Mouse (Mus musculus): ENCODE measurements around the gene Tacstd2. TPM values are rescaled to one million over a fixed set of nuclear protein-coding genes. Genes with fewer than 3 reads are reported as not detected.
"Not testable (repeated sequence)": the region's sequence is repeated elsewhere in the genome, so short reads cannot be mapped to it uniquely, and the experiment has no call there.

Gene Tacstd2
- total and polyA plus RNA-seq, 2 experiments from 2014 or later, result 3.4 to 6.8 TPM

DNA sequence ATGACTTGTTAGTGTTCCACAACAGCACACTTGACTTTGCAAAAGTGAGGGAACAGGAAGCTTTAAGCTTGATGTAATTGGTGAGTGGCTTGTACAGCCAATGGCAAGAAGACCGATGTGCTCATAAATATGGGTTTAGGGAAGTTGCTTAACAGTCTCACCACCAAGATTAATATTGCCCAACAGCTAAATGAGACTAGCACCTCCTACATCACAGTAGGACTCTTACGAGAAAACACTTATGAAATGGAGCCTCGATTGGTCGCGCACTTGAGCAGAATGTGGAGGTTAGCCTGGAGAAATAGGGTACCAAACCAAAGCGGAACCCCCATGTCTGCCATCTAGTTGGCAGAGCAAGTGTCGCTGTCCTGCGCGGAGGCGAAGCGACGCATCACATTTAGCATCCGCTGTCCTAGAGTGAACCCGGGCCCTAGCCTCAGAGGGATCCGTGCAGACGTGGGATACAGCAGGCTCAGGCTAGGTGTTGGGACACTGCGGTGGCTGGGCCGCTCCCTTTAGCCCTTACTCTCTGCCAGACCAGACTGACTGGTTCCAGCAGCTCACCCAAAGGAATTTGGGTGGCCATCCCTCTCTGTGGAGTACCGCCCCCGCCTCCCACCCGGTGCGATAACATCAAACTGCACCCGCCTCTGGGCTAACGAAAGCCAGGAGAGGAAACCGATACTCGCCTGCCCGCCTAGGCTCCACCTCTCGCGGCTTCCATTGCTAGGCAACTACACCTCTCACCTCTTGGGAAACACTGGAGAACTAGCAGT is 2.7 kb downstream of the Tacstd2 start:
- WGBS, result 6% methylated on average over 27 of the region's 29 CpGs
- no peaks in the 10 kb centered on the region for H3K9me3 ChIP-seq (ENCODE audit: low read length)
- peak overlapping the region; percentile 55 for H3K4me2 ChIP-seq (ENCODE audit: low read depth, low read length, poor library complexity, severe bottlenecking)
- no peaks in the 10 kb centered on the region for H3K36me3 ChIP-seq (ENCODE audit: insufficient read depth, low read length)
- DNase-seq (ENCODE audit: low spot score) (no peak), ATAC-seq (ENCODE audit: low FRiP score) (peak; percentile 25; the same call in 1 of the 2 replicates)
- peak overlapping the region; percentile 28 for H3K4me3 ChIP-seq (ENCODE audit: low read depth, low read length)
- no peak overlapping the region for H3K27ac ChIP-seq (ENCODE audit: low read depth, low read length)
- H3K27me3 ChIP-seq (ENCODE audit: insufficient read depth, low read length), result peaks cover 35% of the 10 kb centered on the region
- peaks cover 7% of the 10 kb centered on the region; the same call in 1 of the 2 replicates for H3K4me1 ChIP-seq (ENCODE audit: insufficient read depth, low read length)
- no peak for TF ChIP-seq CTCF (IDR thresholded peaks at IDR 0.05)
- peak overlapping the region; percentile 39 for H3K9ac ChIP-seq (replicated peaks; ENCODE audit: low read length, poor library complexity, severe bottlenecking)

DNA sequence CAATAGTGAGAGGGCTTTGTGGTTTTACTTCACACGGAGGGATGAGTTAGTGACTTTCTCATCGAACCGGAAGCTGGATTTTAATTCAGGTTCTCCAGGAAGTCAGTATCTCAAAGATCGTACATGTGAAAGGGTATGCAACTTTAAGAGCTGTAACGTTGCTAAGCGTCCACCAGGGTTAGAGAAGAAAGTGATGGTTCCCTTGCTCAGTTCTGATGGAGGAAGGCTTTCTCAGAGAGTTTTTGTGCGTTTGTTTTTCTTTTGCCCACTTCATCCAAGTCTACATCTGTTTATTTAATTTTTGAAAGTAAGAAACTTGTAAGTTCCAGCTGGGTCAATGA is 3.8 kb downstream of the Tacstd2 start:
- Histone ChIP-seq H3K27ac (ENCODE audit: low read depth, low read length) (no peak overlapping the region), H3K4me3 (ENCODE audit: low read depth, low read length) (no peak overlapping the region), H3K27me3 (ENCODE audit: insufficient read depth, low read length) (peaks cover 35% of the 10 kb centered on the region), H3K4me1 (ENCODE audit: insufficient read depth, low read length) (peaks cover 7% of the 10 kb centered on the region; the same call in 1 of the 2 replicates), H3K36me3 (ENCODE audit: insufficient read depth, low read length) (no peaks in the 10 kb centered on the region), H3K9me3 (ENCODE audit: low read length) (no peaks in the 10 kb centered on the region), H3K9ac (replicated peaks; ENCODE audit: low read length, poor library complexity, severe bottlenecking) (no peak overlapping the region), H3K4me2 (ENCODE audit: low read depth, low read length, poor library complexity, severe bottlenecking) (no peak overlapping the region)
- ATAC-seq (ENCODE audit: low FRiP score) (no peak), DNase-seq (ENCODE audit: low spot score) (no peak)
- 0 out of 2 replicates have a peak, but pooled peaks have one; percentile 10 for TF ChIP-seq CTCF (IDR thresholded peaks at IDR 0.05)
- 71% methylated on average over 7 of the region's 7 CpGs for WGBS

DNA sequence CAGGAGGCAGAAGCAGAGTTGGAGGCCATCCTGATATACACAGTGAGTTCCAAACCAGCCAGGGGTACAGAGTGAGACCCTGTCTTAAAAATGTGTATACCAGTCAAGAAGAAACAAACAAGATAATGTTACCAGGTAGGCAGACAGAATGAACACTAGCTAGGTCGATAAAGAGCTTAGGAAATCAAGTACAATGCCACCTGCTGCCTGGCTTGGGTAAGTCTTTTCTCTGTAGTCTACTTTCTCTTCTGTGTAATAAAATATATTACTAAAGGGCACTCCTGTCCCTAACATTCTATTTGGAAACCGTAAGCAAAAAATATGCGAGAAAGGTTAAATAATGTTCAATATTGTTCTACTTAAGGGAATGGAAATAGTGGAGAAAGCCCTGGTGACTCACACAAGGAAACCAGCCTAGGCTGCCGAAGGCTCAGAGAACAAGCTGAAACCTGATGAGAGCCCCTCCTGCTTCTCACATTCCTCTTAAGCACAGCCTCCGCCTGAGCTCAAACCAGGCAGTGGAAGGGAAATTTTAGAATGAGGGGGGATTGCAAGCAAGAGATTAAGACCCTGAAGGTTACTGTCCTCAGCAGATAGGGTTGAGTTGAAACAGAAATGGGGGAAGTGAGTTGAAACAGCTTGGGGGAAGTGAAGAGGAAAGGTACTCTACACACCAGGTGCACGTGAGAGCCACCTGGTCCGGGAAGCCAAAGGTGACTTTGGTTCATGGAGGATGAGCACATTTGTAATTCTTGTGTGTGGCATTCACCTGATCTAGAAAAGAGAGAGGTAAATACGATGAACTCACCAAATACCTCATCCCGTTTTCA is 4.4 kb downstream of the Tacstd2 start:
- WGBS, result 67% methylated on average over 9 of the region's 9 CpGs
- Histone ChIP-seq H3K36me3 (ENCODE audit: insufficient read depth, low read length) (no peaks in the 10 kb centered on the region), H3K9me3 (ENCODE audit: low read length) (no peaks in the 10 kb centered on the region), H3K4me2 (ENCODE audit: low read depth, low read length, poor library complexity, severe bottlenecking) (no peak overlapping the region), H3K4me3 (ENCODE audit: low read depth, low read length) (no peak overlapping the region), H3K9ac (replicated peaks; ENCODE audit: low read length, poor library complexity, severe bottlenecking) (no peak overlapping the region), H3K4me1 (ENCODE audit: insufficient read depth, low read length) (peaks cover 7% of the 10 kb centered on the region; the same call in 1 of the 2 replicates), H3K27me3 (ENCODE audit: insufficient read depth, low read length) (peaks cover 35% of the 10 kb centered on the region), H3K27ac (ENCODE audit: low read depth, low read length) (no peak overlapping the region)
- no peak for DNase-seq (ENCODE audit: low spot score)
- no peak for ATAC-seq (ENCODE audit: low FRiP score)
- peak; percentile 49 for TF ChIP-seq CTCF (IDR thresholded peaks at IDR 0.05)

DNA sequence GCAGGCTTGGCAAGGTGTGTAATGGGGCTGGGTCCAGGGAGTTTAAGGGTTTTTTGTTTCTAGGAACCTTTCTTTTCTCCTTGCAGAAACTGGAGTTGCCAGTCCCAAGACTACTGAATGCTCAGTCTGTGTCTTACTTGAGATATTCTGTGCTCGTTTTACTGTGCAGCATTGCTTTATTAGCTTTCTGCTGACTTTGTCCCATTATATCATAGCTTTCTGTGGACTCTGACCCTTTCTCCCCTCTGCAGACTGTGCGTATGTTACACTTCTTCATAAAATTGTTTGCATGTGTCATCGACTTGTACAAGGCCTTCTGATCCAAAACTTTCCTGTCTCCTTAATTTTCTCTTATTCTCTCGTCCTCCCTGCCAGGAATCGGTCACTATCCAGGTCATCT is 9.2 kb downstream of the Tacstd2 start:
- no peaks in the 10 kb centered on the region for H3K9me3 ChIP-seq (ENCODE audit: low read length)
- peaks cover 1% of the 10 kb centered on the region; the same call in 1 of the 2 replicates for H3K27me3 ChIP-seq (ENCODE audit: insufficient read depth, low read length)
- no peaks in the 10 kb centered on the region for H3K36me3 ChIP-seq (ENCODE audit: insufficient read depth, low read length)
- TF ChIP-seq CTCF (IDR thresholded peaks at IDR 0.05), result no peak
- DNase-seq (ENCODE audit: low spot score), result no peak
- no peak for ATAC-seq (ENCODE audit: low FRiP score)
- H3K9ac ChIP-seq (replicated peaks; ENCODE audit: low read length, poor library complexity, severe bottlenecking), result no peak overlapping the region
- WGBS, result 94% methylated on average over 5 of the region's 5 CpGs
- no peaks in the 10 kb centered on the region for H3K4me1 ChIP-seq (ENCODE audit: insufficient read depth, low read length)
- H3K27ac ChIP-seq (ENCODE audit: low read depth, low read length), result no peak overlapping the region
- H3K4me3 ChIP-seq (ENCODE audit: low read depth, low read length), result no peak overlapping the region
- H3K4me2 ChIP-seq (ENCODE audit: low read depth, low read length, poor library complexity, severe bottlenecking), result no peak overlapping the region

DNA sequence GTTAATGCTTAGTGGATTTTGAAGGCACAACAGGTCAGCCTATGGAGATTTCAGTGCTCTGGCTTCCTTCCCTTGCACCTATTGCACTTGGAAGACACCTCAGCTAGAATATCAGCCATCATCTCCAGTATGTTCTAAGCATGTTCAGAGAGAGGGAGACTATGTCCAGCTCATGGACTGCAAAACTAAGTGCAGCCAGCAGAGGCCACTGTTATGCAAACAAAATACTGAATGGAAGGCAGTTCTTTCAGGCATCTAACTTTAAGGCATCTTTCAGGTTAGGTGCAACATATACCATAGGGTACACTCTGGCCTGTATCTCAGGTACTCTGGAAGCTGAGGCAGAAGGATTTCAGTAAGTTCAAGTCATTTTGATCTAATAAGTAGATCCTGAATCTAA is 24.8 kb downstream of the Tacstd2 start:
- Histone ChIP-seq H3K27me3 (ENCODE audit: insufficient read depth, low read length) (no peaks in the 10 kb centered on the region), H3K9ac (replicated peaks; ENCODE audit: low read length, poor library complexity, severe bottlenecking) (no peak overlapping the region), H3K4me2 (ENCODE audit: low read depth, low read length, poor library complexity, severe bottlenecking) (no peak overlapping the region), H3K36me3 (ENCODE audit: insufficient read depth, low read length) (no peaks in the 10 kb centered on the region), H3K4me3 (ENCODE audit: low read depth, low read length) (no peak overlapping the region), H3K9me3 (ENCODE audit: low read length) (no peaks in the 10 kb centered on the region), H3K27ac (ENCODE audit: low read depth, low read length) (no peak overlapping the region), H3K4me1 (ENCODE audit: insufficient read depth, low read length) (no peaks in the 10 kb centered on the region)
- TF ChIP-seq CTCF (IDR thresholded peaks at IDR 0.05), result peak; percentile 71
- DNase-seq (ENCODE audit: low spot score), result peak; percentile 31
- ATAC-seq (ENCODE audit: low FRiP score), result no peak

DNA sequence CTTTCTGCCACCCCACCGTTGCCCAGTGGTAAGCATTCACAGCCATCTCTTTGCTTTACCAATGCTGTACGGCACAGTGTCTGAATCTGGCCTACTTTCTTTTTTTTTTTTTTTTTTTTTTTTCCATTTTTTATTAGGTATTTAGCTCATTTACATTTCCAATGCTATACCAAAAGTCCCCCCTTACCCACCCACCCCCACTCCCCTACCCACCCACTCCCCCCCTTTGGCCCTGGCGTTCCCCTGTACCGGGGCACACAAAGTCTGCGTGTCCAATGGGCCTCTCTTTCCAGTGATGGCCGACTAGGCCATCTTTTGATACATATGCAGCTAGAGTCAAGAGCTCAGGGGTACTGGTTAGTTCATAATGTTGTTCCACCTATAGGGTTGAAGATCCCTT is 33.7 kb downstream of the Tacstd2 start:
- DNase-seq (ENCODE audit: low spot score); H3K27me3 ChIP-seq (ENCODE audit: insufficient read depth, low read length); H3K36me3 ChIP-seq (ENCODE audit: insufficient read depth, low read length); H3K4me1 ChIP-seq (ENCODE audit: insufficient read depth, low read length); H3K4me3 ChIP-seq (ENCODE audit: low read depth, low read length); H3K4me2 ChIP-seq (ENCODE audit: low read depth, low read length, poor library complexity, severe bottlenecking); H3K9me3 ChIP-seq (ENCODE audit: low read length); H3K27ac ChIP-seq (ENCODE audit: low read depth, low read length); H3K9ac ChIP-seq (replicated peaks; ENCODE audit: low read length, poor library complexity, severe bottlenecking): not testable (repeated sequence)
- WGBS, result 100% methylated on average over 2 of the region's 6 CpGs
- peak; percentile 68; the same call in 1 of the 2 replicates for ATAC-seq (ENCODE audit: low FRiP score)
